8 mouse cellular contexts compared by ENCODE assay signal in genomic region chr17:42875015-42875414, GRCm38 (mm10). TPM values are rescaled to one million over a fixed set of nuclear protein-coding genes. Genes with fewer than 3 reads are reported as not detected.
A peak's percentile ranks its signal among the peaks of the same experiment; 100 is the strongest.
DNase-seq lines count a peak whose midpoint lies in the region; ATAC-seq and TF ChIP-seq lines count a peak whose summit lies in the region.

No protein-coding gene starts in this region.

- H3K27ac ChIP-seq in kidney, embryonic 16.5 days (ENCODE audit: low read length): peak overlapping the region; percentile 98; the same call in 1 of the 2 replicates
- no peak overlapping the region for H3K27ac ChIP-seq in cortical plate, adult 2 months (ENCODE audit: insufficient read depth, low read length)
- no peak overlapping the region for H3K27ac ChIP-seq in hindbrain, embryonic 16.5 days (ENCODE audit: low read depth, low read length)
- H3K27ac ChIP-seq in midbrain, embryonic 16.5 days (ENCODE audit: low read length): no peak overlapping the region

- H3K27me3 ChIP-seq in kidney, embryonic 16.5 days (ENCODE audit: insufficient read depth, low read length): no peaks in the 10 kb centered on the region
- no peaks in the 10 kb centered on the region for H3K27me3 ChIP-seq in hindbrain, embryonic 16.5 days (replicated peaks; ENCODE audit: control insufficient read depth, insufficient read depth, low read length)
- no peaks in the 10 kb centered on the region for H3K27me3 ChIP-seq in midbrain, embryonic 16.5 days (ENCODE audit: control insufficient read depth, insufficient read depth, low read depth, low read length)

- H3K36me3 ChIP-seq in kidney, embryonic 16.5 days (ENCODE audit: insufficient read depth, low read length): no peaks in the 10 kb centered on the region
- no peaks in the 10 kb centered on the region for H3K36me3 ChIP-seq in hindbrain, embryonic 16.5 days (ENCODE audit: control insufficient read depth, insufficient read depth, low read length)
- H3K36me3 ChIP-seq in midbrain, embryonic 16.5 days (ENCODE audit: control insufficient read depth, insufficient read depth, low read length): no peaks in the 10 kb centered on the region

- no peaks in the 10 kb centered on the region for H3K9me3 ChIP-seq in kidney, embryonic 16.5 days (ENCODE audit: low read length)
- H3K9me3 ChIP-seq in hindbrain, embryonic 16.5 days (ENCODE audit: control insufficient read depth, low read length): no peaks in the 10 kb centered on the region
- no peaks in the 10 kb centered on the region for H3K9me3 ChIP-seq in midbrain, embryonic 16.5 days (replicated peaks; ENCODE audit: control insufficient read depth, low read length, poor library complexity, severe bottlenecking)

- peak overlapping the region; percentile 95 for H3K4me3 ChIP-seq in kidney, embryonic 16.5 days (ENCODE audit: low read length)
- peak overlapping the region; percentile 61 for H3K4me3 ChIP-seq in cortical plate, adult 2 months (ENCODE audit: insufficient read depth, low read length)
- peak overlapping the region; percentile 71 for H3K4me3 ChIP-seq in hindbrain, embryonic 16.5 days (ENCODE audit: low read length)
- peak overlapping the region; percentile 93 for H3K4me3 ChIP-seq in midbrain, embryonic 16.5 days (ENCODE audit: low read depth, low read length)

- no peak for TF ChIP-seq CTCF in cortical plate, adult 2 months (IDR thresholded peaks at IDR 0.05; ENCODE audit: extremely low read depth, insufficient read depth, low read length)

- no peak for ATAC-seq in kidney, embryonic 16.5 days (ENCODE audit: low FRiP score, low TSS enrichment)
- no peak for ATAC-seq in hindbrain, embryonic 16.5 days
- no peak for ATAC-seq in midbrain, embryonic 16.5 days

- no peak for DNase-seq in kidney, postnatal 36 days
- no peak for DNase-seq in frontal cortex, postnatal 36 days (ENCODE audit: low spot score in 2 of 2)
- no peak for DNase-seq in layer of hippocampus, adult 11-12 months (ENCODE audit: low spot score)
- no peak for DNase-seq in spleen, postnatal 36 days (ENCODE audit: low spot score in 2 of 2)

- no peak for TF ChIP-seq POLR2A in cortical plate, adult 2 months (IDR thresholded peaks at IDR 0.05; ENCODE audit: extremely low read depth, insufficient read depth, low read length)

- H3K4me2 ChIP-seq in kidney, embryonic 16.5 days (replicated peaks; ENCODE audit: low read depth, low read length): peak overlapping the region; percentile 72
- H3K4me2 ChIP-seq in hindbrain, embryonic 16.5 days (ENCODE audit: low read length): peak overlapping the region; percentile 75
- H3K4me2 ChIP-seq in midbrain, embryonic 16.5 days (ENCODE audit: low read length): peak overlapping the region; percentile 71

- H3K9ac ChIP-seq in kidney, embryonic 16.5 days (replicated peaks; ENCODE audit: low read length): peak overlapping the region; percentile 99
- H3K9ac ChIP-seq in hindbrain, embryonic 16.5 days (ENCODE audit: low read depth, low read length): peak overlapping the region; percentile 46; the same call in 1 of the 2 replicates
- H3K9ac ChIP-seq in midbrain, embryonic 16.5 days (ENCODE audit: low read depth, low read length): peak overlapping the region; percentile 97; the same call in 1 of the 2 replicates

- WGBS in kidney, embryonic 16.5 days: 10% methylated on average over 6 of the region's 6 CpGs
- 5% methylated on average over 6 of the region's 6 CpGs for WGBS in hindbrain, embryonic 16.5 days
- 8% methylated on average over 6 of the region's 6 CpGs for WGBS in midbrain, embryonic 16.5 days

- H3K4me1 ChIP-seq in kidney, embryonic 16.5 days (ENCODE audit: insufficient read depth, low read length): peaks cover 29% of the 10 kb centered on the region
- peaks cover 2% of the 10 kb centered on the region; the same call in 1 of the 2 replicates for H3K4me1 ChIP-seq in cortical plate, adult 2 months (ENCODE audit: control insufficient read depth, insufficient read depth, low read length)
- peaks cover 9% of the 10 kb centered on the region for H3K4me1 ChIP-seq in hindbrain, embryonic 16.5 days (ENCODE audit: control insufficient read depth, insufficient read depth, low read depth, low read length)
- H3K4me1 ChIP-seq in midbrain, embryonic 16.5 days (ENCODE audit: control insufficient read depth, insufficient read depth, low read length): peaks cover 10% of the 10 kb centered on the region

RNA-seq across cellular contexts. Expression of gene Cd2ap, which starts 1.4 kb away (rescaled TPM):
- 28.8 and 35.4 TPM in 2 replicates for polyA plus RNA-seq in kidney, embryonic 16.5 days (2015; fragmentation: Nextera tagmentation; extraction: Ambion mirVana)
- polyA plus RNA-seq in cortical plate, adult 2 months (2012; rRNA removed): 19.9 and 20.9 TPM in 2 replicates
- polyA plus RNA-seq in hindbrain, embryonic 16.5 days (2015; fragmentation: Nextera tagmentation; extraction: Ambion mirVana): 6.8 and 7.1 TPM in 2 replicates
- 6.5 and 8.3 TPM in 2 replicates for polyA plus RNA-seq in midbrain, embryonic 16.5 days (2015; fragmentation: Nextera tagmentation; extraction: Ambion mirVana)

Comparison
In these comparisons a context has a peak if more than half of its experiments do, and no peak if none do; other contexts are left out.
1. H3K9ac ChIP-seq: peak in every context shown above with its lines; median percentile 99 in kidney, embryonic 16.5 days; 97 in midbrain, embryonic 16.5 days; 46 in hindbrain, embryonic 16.5 days.